Mouse (Mus musculus) liver, postnatal 0 days (tissue): ENCODE results near the gene Ncor2. TPM values are rescaled to one million over a fixed set of nuclear protein-coding genes. Genes with fewer than 3 reads are reported as not detected.
A peak's percentile ranks its signal among the peaks of the same experiment; 100 is the strongest.

ENCODE experiments used
- ATAC-seq: fragments of 200-750 bp; cut with Nextera tagmentation; 2 replicates; pipeline ENCODE4 v1.8.0; 2017; ENCODE audit warnings: mild to moderate bottlenecking, moderate library complexity
- DNase-seq: peaks from one replicate; pipeline ENCODE4 v3.0.0-alpha.2; 2016
- H3K27ac ChIP-seq: fragments of 300-500 bp; sonication (generic); 2 replicates; pipeline ENCODE4 v1.5.1; 2014; ENCODE audit warnings: antibody characterized with exemption, moderate library complexity, mild to moderate bottlenecking, low read depth
- H3K27me3 ChIP-seq: fragments of 300-500 bp; sonication (generic); 2 replicates; pipeline ENCODE4 v1.6.1; 2014; ENCODE audit warnings: low read length, control low read depth, mixed read lengths; ENCODE audit not compliant: insufficient read depth
- H3K36me3 ChIP-seq: fragments of 300-500 bp; sonication (generic); replicated peaks from 2 replicates; pipeline ENCODE4 v1.6.1; 2014; ENCODE audit warnings: mild to moderate bottlenecking, control low read depth, low read length, moderate library complexity, mixed read lengths; ENCODE audit not compliant: insufficient read depth
- H3K4me1 ChIP-seq: fragments of 300-500 bp; sonication (generic); 2 replicates; pipeline ENCODE4 v1.6.1; 2014; ENCODE audit warnings: antibody characterized with exemption, mild to moderate bottlenecking, control low read depth; ENCODE audit not compliant: insufficient read depth
- H3K4me2 ChIP-seq: fragments of 300-500 bp; sonication (generic); 2 replicates; pipeline ENCODE4 v1.6.1; 2014; ENCODE audit warnings: low read depth, mild to moderate bottlenecking, low read length, moderate library complexity, mixed read lengths
- H3K4me3 ChIP-seq: fragments of 300-500 bp; sonication (generic); 2 replicates; pipeline ENCODE4 v1.5.1; 2014; ENCODE audit warnings: low read depth, low read length
- H3K9ac ChIP-seq: fragments of 300-500 bp; sonication (generic); replicated peaks from 2 replicates; pipeline ENCODE4 v1.6.1; 2014; ENCODE audit warnings: mild to moderate bottlenecking, moderate library complexity
- H3K9me3 ChIP-seq: fragments of 300-500 bp; sonication (generic); 2 replicates; pipeline ENCODE4 v1.6.1; 2016; ENCODE audit warnings: mild to moderate bottlenecking, control low read depth, low read length, mixed read lengths
- CTCF ChIP-seq: sonication (generic); IDR thresholded peaks from 2 replicates; pipeline ENCODE4 v1.5.1; 2016; ENCODE audit warnings: antibody characterized with exemption, low read depth
- EP300 ChIP-seq: IDR thresholded peaks from 2 replicates; pipeline ENCODE4 v1.6.1; 2016; ENCODE audit warnings: antibody characterized with exemption, low read depth, mild to moderate bottlenecking
- WGBS: fragments of 180-500 bp; shearing (Covaris S2); extraction: QIAGEN DNeasy Blood & Tissue Kit; methylation state at CpG from one replicate; pipeline ENCODE4 v1.1.7; 2014; ENCODE audit not compliant: insufficient replicate concordance; 5-methylcytosine and 5-hydroxymethylcytosine counted together
- polyA plus RNA-seq: library from polyadenylated mRNA; unstranded; fragments of >200 nt; fragmentation: Nextera tagmentation; extraction: Ambion mirVana; gene quantifications from 2 replicates; pipeline ENCODE4 v1.2.1, GENCODE M21; 2015

The Ncor2 gene
- polyA plus RNA-seq, 1 experiment from 2014 or later, result 3.1 TPM

GRCm38 (mm10) chr5:125080352-125080751 lies 98.7 kb downstream of the Ncor2 start:
- peaks cover 7% of the 10 kb centered on the region; the same call in 1 of the 2 replicates for H3K4me1 ChIP-seq
- H3K4me3 ChIP-seq, result no peak overlapping the region
- no peaks in the 10 kb centered on the region for H3K27me3 ChIP-seq
- no peak for DNase-seq
- H3K9ac ChIP-seq, result 0 out of 2 replicates have a peak overlapping the region, but pooled peaks have one; percentile 18
- no peak overlapping the region for H3K4me2 ChIP-seq
- H3K27ac ChIP-seq, result peak overlapping the region; percentile 78; the same call in 1 of the 2 replicates
- H3K9me3 ChIP-seq, result no peaks in the 10 kb centered on the region
- H3K36me3 ChIP-seq, result peaks cover 41% of the 10 kb centered on the region
- TF ChIP-seq EP300 (no peak), CTCF (no peak)
- ATAC-seq, result no peak
- 86% methylated on average over 4 of the region's 4 CpGs for WGBS

- TF ChIP-seq EP300 (no peak), CTCF (0 out of 2 replicates have a peak, but pooled peaks have one; percentile 16)
- WGBS, result 74% methylated on average over 5 of the region's 5 CpGs
- no peak for ATAC-seq
Measured at GRCm38 (mm10) chr5:125078220-125078619, 100.8 kb downstream of the Ncor2 start.

GRCm38 (mm10) chr5:125076183-125076582 lies 102.8 kb downstream of the Ncor2 start:
- no peak overlapping the region; the same call in 1 of the 2 replicates for H3K9ac ChIP-seq
- peaks cover 30% of the 10 kb centered on the region for H3K4me1 ChIP-seq
- no peak overlapping the region for H3K4me3 ChIP-seq
- peaks cover 15% of the 10 kb centered on the region; the same call in 1 of the 2 replicates for H3K36me3 ChIP-seq
- H3K27me3 ChIP-seq, result no peaks in the 10 kb centered on the region
- H3K9me3 ChIP-seq, result no peaks in the 10 kb centered on the region
- no peak for DNase-seq
- 35% methylated on average over 9 of the region's 9 CpGs for WGBS
- no peak for ATAC-seq
- H3K27ac ChIP-seq, result no peak overlapping the region
- no peak for TF ChIP-seq EP300
- TF ChIP-seq CTCF, result no peak
- no peak overlapping the region for H3K4me2 ChIP-seq

More at GRCm38 (mm10) chr5:125078220-125078619, 100.8 kb downstream of the Ncor2 start:
- Histone ChIP-seq H3K4me3 (no peak overlapping the region), H3K9me3 (no peaks in the 10 kb centered on the region), H3K4me2 (no peak overlapping the region), H3K27ac (no peak overlapping the region), H3K9ac (no peak overlapping the region), H3K4me1 (peaks cover 19% of the 10 kb centered on the region), H3K36me3 (peaks cover 20% of the 10 kb centered on the region; the same call in 1 of the 2 replicates), H3K27me3 (no peaks in the 10 kb centered on the region)
- DNase-seq, result no peak

GRCm38 (mm10) chr5:125074571-125075171 lies 104.3 kb downstream of the Ncor2 start:
- no peak overlapping the region for H3K9ac ChIP-seq
- H3K36me3 ChIP-seq, result peaks cover 17% of the 10 kb centered on the region; the same call in 1 of the 2 replicates
- ATAC-seq, result peak; percentile 33
- DNase-seq, result peak; percentile 44
- no peak overlapping the region for H3K4me3 ChIP-seq
- no peaks in the 10 kb centered on the region for H3K9me3 ChIP-seq
- no peaks in the 10 kb centered on the region for H3K27me3 ChIP-seq
- no peak overlapping the region for H3K4me2 ChIP-seq
- TF ChIP-seq CTCF (peak; percentile 18; the same call in 1 of the 2 replicates), EP300 (no peak)
- H3K27ac ChIP-seq, result no peak overlapping the region
- peaks cover 26% of the 10 kb centered on the region for H3K4me1 ChIP-seq
- WGBS, result 50% methylated on average over 10 of the region's 10 CpGs

- ATAC-seq (no peak), DNase-seq (no peak)
- no peak overlapping the region for H3K27ac ChIP-seq
- H3K9me3 ChIP-seq, result no peaks in the 10 kb centered on the region
- H3K27me3 ChIP-seq, result no peaks in the 10 kb centered on the region
- peaks cover 17% of the 10 kb centered on the region; the same call in 1 of the 2 replicates for H3K36me3 ChIP-seq
- no peak overlapping the region for H3K4me3 ChIP-seq
- peaks cover 26% of the 10 kb centered on the region for H3K4me1 ChIP-seq
- TF ChIP-seq CTCF, result no peak
- no peak for TF ChIP-seq EP300
- WGBS, result 81% methylated on average over 8 of the region's 8 CpGs
- no peak overlapping the region for H3K9ac ChIP-seq
- no peak overlapping the region for H3K4me2 ChIP-seq
Measured at GRCm38 (mm10) chr5:125073896-125074295, 105.1 kb downstream of the Ncor2 start.

GRCm38 (mm10) chr5:125073335-125073734 lies 105.7 kb downstream of the Ncor2 start:
- no peak for TF ChIP-seq EP300
- TF ChIP-seq CTCF, result no peak
- no peak for ATAC-seq
- Histone ChIP-seq H3K27me3 (no peaks in the 10 kb centered on the region), H3K9ac (no peak overlapping the region), H3K36me3 (peaks cover 15% of the 10 kb centered on the region; the same call in 1 of the 2 replicates), H3K4me1 (peaks cover 26% of the 10 kb centered on the region), H3K9me3 (no peaks in the 10 kb centered on the region), H3K4me3 (no peak overlapping the region), H3K4me2 (no peak overlapping the region), H3K27ac (no peak overlapping the region)
- 88% methylated on average over 4 of the region's 4 CpGs for WGBS
- DNase-seq, result no peak
